Mouse (Mus musculus): ENCODE measurements around the gene Rbfox3. TPM values are rescaled to one million over a fixed set of nuclear protein-coding genes. Genes with fewer than 3 reads are reported as not detected.

The Rbfox3 gene
- polyA plus RNA-seq, 1 experiment from 2014 or later: 1.7 TPM

GRCm38 (mm10) chr11:118927081-118927480, 15.7 kb upstream of the Rbfox3 start:
- DNase-seq (ENCODE audit: low spot score): peak; percentile 76
- WGBS: 7% methylated on average over 5 of the region's 5 CpGs
- H3K4me3 ChIP-seq (ENCODE audit: low read depth, low read length): no peak overlapping the region

GRCm38 (mm10) chr11:118921852-118922251, 10.5 kb upstream of the Rbfox3 start:
- Histone ChIP-seq H3K36me3 (ENCODE audit: control insufficient read depth, insufficient read depth, low read length) (no peaks in the 10 kb centered on the region), H3K9ac (ENCODE audit: low read length) (no peak overlapping the region), H3K4me2 (ENCODE audit: low read length) (no peak overlapping the region), H3K4me3 (ENCODE audit: low read depth, low read length) (no peak overlapping the region), H3K27me3 (replicated peaks; ENCODE audit: control insufficient read depth, insufficient read depth, low read length) (no peaks in the 10 kb centered on the region), H3K27ac (ENCODE audit: low read depth) (no peak overlapping the region), H3K4me1 (replicated peaks; ENCODE audit: control insufficient read depth, insufficient read depth, low read length) (no peaks in the 10 kb centered on the region; the same call in 1 of the 2 replicates), H3K9me3 (ENCODE audit: control insufficient read depth, low read length) (no peaks in the 10 kb centered on the region)
- DNase-seq (ENCODE audit: low spot score) (no peak), ATAC-seq (replicated peaks; ENCODE audit: low FRiP score, low TSS enrichment, low read depth) (no peak)
- 74% methylated on average over 6 of the region's 6 CpGs for WGBS

More at GRCm38 (mm10) chr11:118927081-118927480, 15.7 kb upstream of the Rbfox3 start:
- Histone ChIP-seq H3K9me3 (ENCODE audit: control insufficient read depth, low read length) (no peaks in the 10 kb centered on the region), H3K36me3 (ENCODE audit: control insufficient read depth, insufficient read depth, low read length) (no peaks in the 10 kb centered on the region), H3K4me2 (ENCODE audit: low read length) (no peak overlapping the region), H3K9ac (ENCODE audit: low read length) (no peak overlapping the region), H3K4me1 (replicated peaks; ENCODE audit: control insufficient read depth, insufficient read depth, low read length) (no peaks in the 10 kb centered on the region), H3K27ac (ENCODE audit: low read depth) (no peak overlapping the region), H3K27me3 (replicated peaks; ENCODE audit: control insufficient read depth, insufficient read depth, low read length) (no peaks in the 10 kb centered on the region)
- ATAC-seq (replicated peaks; ENCODE audit: low FRiP score, low TSS enrichment, low read depth): no peak

- DNase-seq (ENCODE audit: low spot score) (no peak), ATAC-seq (replicated peaks; ENCODE audit: low FRiP score, low TSS enrichment, low read depth) (no peak)
- Histone ChIP-seq H3K4me3 (ENCODE audit: low read depth, low read length) (no peak overlapping the region), H3K4me2 (ENCODE audit: low read length) (no peak overlapping the region), H3K27ac (ENCODE audit: low read depth) (no peak overlapping the region), H3K9ac (ENCODE audit: low read length) (no peak overlapping the region), H3K4me1 (replicated peaks; ENCODE audit: control insufficient read depth, insufficient read depth, low read length) (no peaks in the 10 kb centered on the region; the same call in 1 of the 2 replicates), H3K27me3 (replicated peaks; ENCODE audit: control insufficient read depth, insufficient read depth, low read length) (0 out of 2 replicates have a peak, but pooled peaks cover 7% of the 10 kb centered on the region), H3K9me3 (ENCODE audit: control insufficient read depth, low read length) (no peaks in the 10 kb centered on the region), H3K36me3 (ENCODE audit: control insufficient read depth, insufficient read depth, low read length) (no peaks in the 10 kb centered on the region)
- WGBS: 28% methylated on average over 15 of the region's 15 CpGs
These were observed 5.1 kb upstream of the Rbfox3 start for GRCm38 (mm10) chr11:118916423-118917030.

- no peak overlapping the region for H3K27ac ChIP-seq (ENCODE audit: low read depth)
- WGBS: 66% methylated on average over 2 of the region's 2 CpGs
- no peak overlapping the region for H3K9ac ChIP-seq (ENCODE audit: low read length)
- no peak overlapping the region for H3K4me3 ChIP-seq (ENCODE audit: low read depth, low read length)
- H3K9me3 ChIP-seq (ENCODE audit: control insufficient read depth, low read length): no peaks in the 10 kb centered on the region
- H3K4me1 ChIP-seq (replicated peaks; ENCODE audit: control insufficient read depth, insufficient read depth, low read length): no peaks in the 10 kb centered on the region; the same call in 1 of the 2 replicates
- ATAC-seq (replicated peaks; ENCODE audit: low FRiP score, low TSS enrichment, low read depth): no peak
- DNase-seq (ENCODE audit: low spot score): no peak
- H3K36me3 ChIP-seq (ENCODE audit: control insufficient read depth, insufficient read depth, low read length): no peaks in the 10 kb centered on the region
- peaks cover 12% of the 10 kb centered on the region; the same call in 1 of the 2 replicates for H3K27me3 ChIP-seq (replicated peaks; ENCODE audit: control insufficient read depth, insufficient read depth, low read length)
- H3K4me2 ChIP-seq (ENCODE audit: low read length): no peak overlapping the region
These were observed 4.5 kb upstream of the Rbfox3 start for GRCm38 (mm10) chr11:118915888-118916287.

GRCm38 (mm10) chr11:118912686-118913085, 1.3 kb upstream of the Rbfox3 start:
- Histone ChIP-seq H3K4me2 (ENCODE audit: low read length) (no peak overlapping the region), H3K36me3 (ENCODE audit: control insufficient read depth, insufficient read depth, low read length) (no peaks in the 10 kb centered on the region), H3K9ac (ENCODE audit: low read length) (no peak overlapping the region), H3K4me3 (ENCODE audit: low read depth, low read length) (no peak overlapping the region), H3K9me3 (ENCODE audit: control insufficient read depth, low read length) (no peaks in the 10 kb centered on the region), H3K4me1 (replicated peaks; ENCODE audit: control insufficient read depth, insufficient read depth, low read length) (no peaks in the 10 kb centered on the region; the same call in 1 of the 2 replicates), H3K27me3 (replicated peaks; ENCODE audit: control insufficient read depth, insufficient read depth, low read length) (peaks cover 44% of the 10 kb centered on the region), H3K27ac (ENCODE audit: low read depth) (no peak overlapping the region)
- DNase-seq (ENCODE audit: low spot score): no peak
- 37% methylated on average over 6 of the region's 6 CpGs for WGBS
- no peak for ATAC-seq (replicated peaks; ENCODE audit: low FRiP score, low TSS enrichment, low read depth)

GRCm38 (mm10) chr11:118910756-118911155, 641 bp downstream of the Rbfox3 start:
- no peaks in the 10 kb centered on the region for H3K36me3 ChIP-seq (ENCODE audit: control insufficient read depth, insufficient read depth, low read length)

GRCm38 (mm10) chr11:118909814-118910201, 1.6 kb downstream of the Rbfox3 start:
- no peak overlapping the region for H3K27ac ChIP-seq (ENCODE audit: low read depth)
- H3K9me3 ChIP-seq (ENCODE audit: control insufficient read depth, low read length): no peaks in the 10 kb centered on the region
- H3K4me3 ChIP-seq (ENCODE audit: low read depth, low read length): peak overlapping the region; percentile 36
- H3K4me2 ChIP-seq (ENCODE audit: low read length): peak overlapping the region; percentile 66
- H3K36me3 ChIP-seq (ENCODE audit: control insufficient read depth, insufficient read depth, low read length): no peaks in the 10 kb centered on the region
- H3K9ac ChIP-seq (ENCODE audit: low read length): no peak overlapping the region
- WGBS: 1% methylated on average over 13 of the region's 13 CpGs
- no peaks in the 10 kb centered on the region; the same call in 1 of the 2 replicates for H3K4me1 ChIP-seq (replicated peaks; ENCODE audit: control insufficient read depth, insufficient read depth, low read length)
- ATAC-seq (replicated peaks; ENCODE audit: low FRiP score, low TSS enrichment, low read depth) (no peak), DNase-seq (ENCODE audit: low spot score) (no peak)
- H3K27me3 ChIP-seq (replicated peaks; ENCODE audit: control insufficient read depth, insufficient read depth, low read length): peaks cover 65% of the 10 kb centered on the region

More at GRCm38 (mm10) chr11:118910756-118911155, 641 bp downstream of the Rbfox3 start:
- WGBS: 78% methylated on average over 10 of the region's 10 CpGs
- H3K9ac ChIP-seq (ENCODE audit: low read length): no peak overlapping the region
- no peak for DNase-seq (ENCODE audit: low spot score)
- H3K4me1 ChIP-seq (replicated peaks; ENCODE audit: control insufficient read depth, insufficient read depth, low read length): no peaks in the 10 kb centered on the region; the same call in 1 of the 2 replicates
- no peak overlapping the region for H3K27ac ChIP-seq (ENCODE audit: low read depth)
- no peak overlapping the region for H3K4me2 ChIP-seq (ENCODE audit: low read length)
- H3K9me3 ChIP-seq (ENCODE audit: control insufficient read depth, low read length): no peaks in the 10 kb centered on the region
- ATAC-seq (replicated peaks; ENCODE audit: low FRiP score, low TSS enrichment, low read depth): no peak
- H3K27me3 ChIP-seq (replicated peaks; ENCODE audit: control insufficient read depth, insufficient read depth, low read length): peaks cover 64% of the 10 kb centered on the region
- no peak overlapping the region for H3K4me3 ChIP-seq (ENCODE audit: low read depth, low read length)

- H3K9me3 ChIP-seq (ENCODE audit: control insufficient read depth, low read length): no peaks in the 10 kb centered on the region
- 0 out of 2 replicates have a peak overlapping the region, but pooled peaks have one; percentile 25 for H3K9ac ChIP-seq (ENCODE audit: low read length)
- H3K4me2 ChIP-seq (ENCODE audit: low read length): peak overlapping the region; percentile 66
- DNase-seq (ENCODE audit: low spot score) (no peak), ATAC-seq (replicated peaks; ENCODE audit: low FRiP score, low TSS enrichment, low read depth) (no peak)
- peaks cover 65% of the 10 kb centered on the region for H3K27me3 ChIP-seq (replicated peaks; ENCODE audit: control insufficient read depth, insufficient read depth, low read length)
- H3K36me3 ChIP-seq (ENCODE audit: control insufficient read depth, insufficient read depth, low read length): no peaks in the 10 kb centered on the region
- H3K4me3 ChIP-seq (ENCODE audit: low read depth, low read length): peak overlapping the region; percentile 36
- H3K4me1 ChIP-seq (replicated peaks; ENCODE audit: control insufficient read depth, insufficient read depth, low read length): no peaks in the 10 kb centered on the region; the same call in 1 of the 2 replicates
- no peak overlapping the region for H3K27ac ChIP-seq (ENCODE audit: low read depth)
- under 1% methylated on average over 59 of the region's 90 CpGs for WGBS
These were observed 2.2 kb downstream of the Rbfox3 start for GRCm38 (mm10) chr11:118908981-118909813.

Measured in intestine, embryonic 14.5 days (tissue).